Mouse (Mus musculus) liver, adult 2 months (tissue): ENCODE data around the gene Camk2b.

Experiments
- CTCF ChIP-seq: fragments of 200-500 bp; IDR thresholded peaks from 2 replicates; pipeline ENCODE4 v1.5.1; 2011; ENCODE audit warnings: low read depth, low read length, control low read depth
- POLR2A ChIP-seq: fragments of 200-500 bp; IDR thresholded peaks from 2 replicates; pipeline ENCODE4 v1.6.1; 2011; ENCODE audit warnings: low read length, control low read depth; ENCODE audit not compliant: insufficient read depth; ENCODE audit errors: extremely low read depth

GRCm38 (mm10) chr11:6078737-6079136 lies 12.6 kb upstream of the Camk2b start:
- TF ChIP-seq CTCF: no peak
- TF ChIP-seq POLR2A: no peak
